Mouse (Mus musculus) cerebellum, adult 2 months (tissue): ENCODE measurements at regions not wholly inside any gene's neighbourhood (a gene's known extent, or its start where the extent isn't known, plus 50 kb on each side); places are given as distances from the start of the nearest gene placed in this dataset.

Experiments
- CTCF ChIP-seq: fragments of 200-500 bp; IDR thresholded peaks from 2 replicates; pipeline ENCODE4 v1.5.1; 2011; ENCODE audit warnings: low read depth, mild to moderate bottlenecking, control low read depth, low read length, moderate library complexity, borderline replicate concordance; ENCODE audit not compliant: insufficient read depth
- POLR2A ChIP-seq: fragments of 200-500 bp; IDR thresholded peaks from 2 replicates; pipeline ENCODE4 v1.6.1; 2011; ENCODE audit warnings: low read length, control low read depth, borderline replicate concordance; ENCODE audit not compliant: insufficient read depth

GRCm38 (mm10) chr5:148812840-148813239 is 116.3 kb downstream of the Katnal1 start:
- no peak for TF ChIP-seq CTCF
- TF ChIP-seq POLR2A, result no peak
